Mouse (Mus musculus) cerebellum, adult 2 months (tissue): ENCODE measurements around the gene Cwh43. TPM values are rescaled to one million over a fixed set of nuclear protein-coding genes. Genes with fewer than 3 reads are reported as not detected.

Experiments used
- DNase-seq, 2 experiments: peaks; one replicate each; pipeline ENCODE4 v3.0.0; 2021
- H3K27ac ChIP-seq: fragments of 200-500 bp; 2 replicates; pipeline ENCODE4 v1.5.1; 2012; ENCODE audit warnings: low read length, control low read depth, inconsistent platforms; ENCODE audit not compliant: insufficient read depth
- H3K27me3 ChIP-seq: fragments of 200-500 bp; 2 replicates; pipeline ENCODE4 v1.6.1; 2012; ENCODE audit warnings: inconsistent platforms, mild to moderate bottlenecking, low read length, moderate library complexity; ENCODE audit not compliant: control insufficient read depth, insufficient read depth
- H3K4me1 ChIP-seq: fragments of 200-500 bp; 2 replicates; pipeline ENCODE4 v1.6.1; 2011; ENCODE audit warnings: low read length; ENCODE audit not compliant: control insufficient read depth, insufficient read depth
- H3K4me3 ChIP-seq: fragments of 200-500 bp; replicated peaks from 2 replicates; pipeline ENCODE3; 2011; ENCODE audit warnings: mild to moderate bottlenecking, low read depth, low read length, control low read depth; ENCODE audit not compliant: insufficient read depth
- CTCF ChIP-seq: fragments of 200-500 bp; IDR thresholded peaks from 2 replicates; pipeline ENCODE4 v1.5.1; 2011; ENCODE audit warnings: low read depth, mild to moderate bottlenecking, control low read depth, low read length, moderate library complexity, borderline replicate concordance; ENCODE audit not compliant: insufficient read depth
- POLR2A ChIP-seq: fragments of 200-500 bp; IDR thresholded peaks from 2 replicates; pipeline ENCODE4 v1.6.1; 2011; ENCODE audit warnings: low read length, control low read depth, borderline replicate concordance; ENCODE audit not compliant: insufficient read depth
- WGBS: fragments of 180-500 bp; shearing (Covaris S2); methylation state at CpG from one replicate; pipeline ENCODE4 v1.1.7; 2018; 5-methylcytosine and 5-hydroxymethylcytosine counted together
- polyA plus RNA-seq: library from polyadenylated mRNA; depleted of rRNA; stranded (reverse); fragments of >200 nt; gene quantifications from 2 replicates; pipeline ENCODE4 v1.2.3, GENCODE M21; 2012

Gene Cwh43
- polyA plus RNA-seq, 1 experiment, result 0.20 TPM

DNA sequence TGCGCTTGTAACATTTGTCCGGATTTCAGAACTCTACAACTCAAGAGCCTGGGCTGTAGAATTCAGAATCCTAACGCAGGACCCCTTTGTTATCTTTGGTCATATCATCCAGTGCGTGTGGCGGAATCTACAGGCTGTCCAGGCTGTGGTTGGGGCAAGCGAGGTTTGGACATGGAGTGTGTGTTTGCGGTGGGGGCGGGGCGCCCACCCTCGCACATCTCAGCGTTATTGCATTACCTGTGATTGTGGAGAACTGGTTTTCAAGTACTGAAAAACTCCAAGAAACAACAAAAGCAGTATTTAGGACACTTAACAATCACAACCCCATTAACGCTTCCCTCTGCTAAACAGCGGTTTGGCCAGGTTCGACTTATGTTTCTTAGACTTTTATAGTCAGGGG, 84.0 kb downstream of the Cwh43 start:
- Histone ChIP-seq H3K27ac (no peak overlapping the region), H3K27me3 (no peaks in the 10 kb centered on the region), H3K4me3 (peak overlapping the region; percentile 56), H3K4me1 (no peaks in the 10 kb centered on the region)
- 5% methylated on average over 14 of the region's 14 CpGs for WGBS
- peak in 1 of 2 experiments; percentile 33 for DNase-seq
- TF ChIP-seq CTCF, result no peak
- no peak for TF ChIP-seq POLR2A

GRCm38 (mm10) chr5:73490596-73491073, 84.8 kb downstream of the Cwh43 start:
- peak; percentile 99 to 100 for DNase-seq
- peak overlapping the region; percentile 98 for H3K4me3 ChIP-seq
- H3K27ac ChIP-seq, result no peak overlapping the region
- TF ChIP-seq POLR2A, result no peak
- TF ChIP-seq CTCF, result no peak
- under 1% methylated on average over 36 of the region's 37 CpGs for WGBS
- H3K4me1 ChIP-seq, result no peaks in the 10 kb centered on the region
- no peaks in the 10 kb centered on the region for H3K27me3 ChIP-seq

GRCm38 (mm10) chr5:73491074-73491836, 85.4 kb downstream of the Cwh43 start:
- Histone ChIP-seq H3K4me1 (no peaks in the 10 kb centered on the region), H3K27me3 (no peaks in the 10 kb centered on the region), H3K4me3 (peak overlapping the region; percentile 98), H3K27ac (no peak overlapping the region)
- no peak for DNase-seq
- 2% methylated on average over 66 of the region's 70 CpGs for WGBS
- TF ChIP-seq POLR2A, result peak; percentile 45; the same call in 1 of the 2 replicates
- no peak for TF ChIP-seq CTCF

- TF ChIP-seq POLR2A, result peak; percentile 61; the same call in 1 of the 2 replicates
- TF ChIP-seq CTCF, result no peak
- peak; percentile 88 to 90 for DNase-seq
- WGBS, result under 1% methylated on average over 59 of the region's 59 CpGs
These were observed 86.2 kb downstream of the Cwh43 start for GRCm38 (mm10) chr5:73491837-73492720.

DNA sequence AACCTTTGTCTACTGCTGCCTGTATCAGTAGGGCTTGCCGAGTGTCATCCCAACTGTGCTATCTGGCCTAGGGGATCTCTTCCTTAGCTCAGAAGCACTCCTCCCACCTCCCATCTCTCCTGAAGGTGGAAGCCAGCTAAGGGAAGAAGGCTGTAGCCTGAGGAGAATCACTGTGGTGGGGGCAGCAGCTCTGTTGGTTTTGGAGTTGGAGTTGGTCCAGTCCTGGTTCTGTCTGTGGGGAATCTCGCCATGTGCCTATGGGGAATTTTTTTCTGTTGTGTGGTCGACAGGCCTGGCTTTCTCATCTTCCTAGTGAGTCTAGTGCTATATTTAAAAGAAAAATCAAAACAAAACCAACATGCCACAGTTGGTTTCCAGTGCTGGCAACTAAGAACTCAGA, 91.5 kb downstream of the Cwh43 start:
- Histone ChIP-seq H3K4me3 (no peak overlapping the region), H3K27ac (no peak overlapping the region), H3K4me1 (peaks cover 4% of the 10 kb centered on the region), H3K27me3 (no peaks in the 10 kb centered on the region)
- DNase-seq, result no peak
- WGBS, result 41% methylated on average over 3 of the region's 3 CpGs
- TF ChIP-seq CTCF, result no peak
- no peak for TF ChIP-seq POLR2A

More at GRCm38 (mm10) chr5:73491837-73492720, 86.2 kb downstream of the Cwh43 start:
- Histone ChIP-seq H3K4me3 (peak overlapping the region; percentile 98), H3K27me3 (no peaks in the 10 kb centered on the region), H3K27ac (peak overlapping the region; percentile 51), H3K4me1 (no peaks in the 10 kb centered on the region)

GRCm38 (mm10) chr5:73498559-73498958, 92.7 kb downstream of the Cwh43 start:
- no peak overlapping the region for H3K27ac ChIP-seq
- TF ChIP-seq POLR2A (no peak), CTCF (no peak)

DNA sequence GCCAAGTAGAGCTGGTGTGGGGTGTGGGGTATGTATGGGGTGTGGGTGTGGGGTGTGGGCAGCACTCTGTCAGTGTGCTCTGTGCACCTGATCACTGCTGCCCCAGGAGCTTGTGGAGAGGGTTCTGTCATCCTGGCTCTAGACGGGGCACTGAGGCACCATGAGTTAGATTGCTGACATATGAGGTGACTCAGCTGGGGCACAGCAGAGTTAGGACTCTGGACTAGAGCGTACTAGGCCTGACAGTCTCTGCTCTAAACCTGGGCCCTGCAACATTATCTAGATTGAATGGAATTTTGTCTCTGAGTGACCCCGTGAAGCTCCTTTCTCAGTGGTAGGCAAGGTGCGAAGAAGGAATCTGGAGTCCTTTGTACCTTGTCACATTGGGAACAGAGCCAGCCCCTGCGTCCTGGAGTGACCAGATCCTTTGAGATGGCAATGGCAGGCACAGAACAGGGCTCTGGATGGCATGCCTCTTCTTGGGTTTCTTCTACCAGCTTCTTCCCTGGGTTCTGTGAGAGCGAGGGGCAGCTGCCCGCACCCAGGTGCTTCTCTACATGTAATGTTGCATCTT, 95.1 kb downstream of the Cwh43 start:
- DNase-seq, result no peak
- 61% methylated on average over 7 of the region's 7 CpGs for WGBS
- H3K4me3 ChIP-seq, result no peak overlapping the region
- no peaks in the 10 kb centered on the region for H3K27me3 ChIP-seq
- no peak overlapping the region for H3K27ac ChIP-seq
- TF ChIP-seq POLR2A (no peak), CTCF (no peak)
- peaks cover 4% of the 10 kb centered on the region for H3K4me1 ChIP-seq

More at GRCm38 (mm10) chr5:73498559-73498958, 92.7 kb downstream of the Cwh43 start:
- Histone ChIP-seq H3K4me3 (no peak overlapping the region), H3K27me3 (no peaks in the 10 kb centered on the region), H3K4me1 (peaks cover 4% of the 10 kb centered on the region)
- no peak for DNase-seq
- 90% methylated on average over 8 of the region's 8 CpGs for WGBS
